Mouse (Mus musculus) myocyte (in vitro differentiated cells): Measurements from ENCODE around the gene Lyst.

Source experiments
- CEBPB ChIP-seq: IDR thresholded peaks from 2 replicates; pipeline ENCODE4 v1.6.1; 2011; ENCODE audit warnings: mild to moderate bottlenecking, moderate library complexity; ENCODE audit not compliant: poor library complexity, insufficient read depth, severe bottlenecking
- E2F4 ChIP-seq: IDR thresholded peaks from one replicate; pipeline ENCODE4 v1.6.1; 2011; ENCODE audit warnings: mild to moderate bottlenecking, control low read depth, moderate library complexity; ENCODE audit not compliant: insufficient read depth
- MAX ChIP-seq: IDR thresholded peaks from one replicate; pipeline ENCODE4 v1.6.1; 2011; ENCODE audit warnings: low read depth, mild to moderate bottlenecking, control low read depth
- MYOD1 ChIP-seq, 3 experiments: IDR thresholded peaks; one replicate each; pipeline ENCODE4 v1.6.1; 2011; ENCODE audit warnings: control low read depth in 2 of 3, low read depth in 2 of 3, mild to moderate bottlenecking in 2 of 3, moderate library complexity in 1 of 3; ENCODE audit not compliant: insufficient read length in 2 of 3, control insufficient read depth in 1 of 3
- MYOG ChIP-seq, 3 experiments: IDR thresholded peaks; one replicate each; pipeline ENCODE4 v1.6.1; 2011; ENCODE audit warnings: control low read depth in 2 of 3, low read depth in 2 of 3, mild to moderate bottlenecking in 2 of 3; ENCODE audit not compliant: insufficient read length in 2 of 3, control insufficient read depth in 1 of 3, insufficient read depth in 1 of 3
- POLR2A ChIP-seq: IDR thresholded peaks from one replicate; pipeline ENCODE4 v1.6.1; 2011; ENCODE audit warnings: low read depth, mild to moderate bottlenecking, control low read depth, moderate library complexity; ENCODE audit not compliant: insufficient read length
- POLR2AphosphoS2 ChIP-seq: IDR thresholded peaks from one replicate; pipeline ENCODE4 v1.6.1; 2011; ENCODE audit warnings: low read depth, control low read depth; ENCODE audit not compliant: insufficient read length
- SRF ChIP-seq: IDR thresholded peaks from one replicate; pipeline ENCODE4 v1.6.1; 2011; ENCODE audit warnings: low read depth; ENCODE audit not compliant: control insufficient read depth, insufficient read length
- TCF12 ChIP-seq: IDR thresholded peaks from one replicate; pipeline ENCODE4 v1.6.1; 2011; ENCODE audit warnings: mild to moderate bottlenecking, control low read depth; ENCODE audit not compliant: poor library complexity, insufficient read depth, severe bottlenecking
- USF1 ChIP-seq: IDR thresholded peaks from one replicate; pipeline ENCODE4 v1.6.1; 2011; ENCODE audit warnings: low read depth, mild to moderate bottlenecking, control low read depth, moderate library complexity

DNA sequence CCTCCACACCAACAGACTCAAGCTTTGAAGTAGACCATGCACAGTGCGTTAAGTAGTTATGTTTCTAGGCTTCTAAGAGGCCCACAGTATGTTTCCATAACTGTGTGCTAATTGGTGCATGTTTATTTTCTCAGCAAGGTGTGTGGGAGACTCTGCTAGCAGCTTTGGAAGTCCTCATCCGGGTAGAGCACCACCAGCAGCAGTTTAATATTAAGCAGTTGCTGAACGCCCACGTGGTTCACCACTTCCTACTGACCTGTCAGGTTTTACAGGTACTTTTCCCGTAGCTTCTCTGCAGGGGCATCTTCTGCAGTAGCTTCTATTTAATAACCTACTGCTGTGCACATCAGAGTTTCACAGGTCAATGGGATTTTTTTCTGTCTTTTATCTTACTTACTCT, 80.5 kb downstream of the Lyst start:
- TF ChIP-seq MYOG (IDR thresholded peaks at IDR 0.05; ENCODE audit: control insufficient read depth in 1 of 3, insufficient read depth in 1 of 3, insufficient read length in 2 of 3, low read depth in 2 of 3), result no peak
- no peak for TF ChIP-seq POLR2A
- no peak for TF ChIP-seq TCF12
- TF ChIP-seq USF1, result no peak
- no peak for TF ChIP-seq MAX
- no peak for TF ChIP-seq SRF
- TF ChIP-seq POLR2AphosphoS2, result no peak
- TF ChIP-seq E2F4, result no peak
- no peak for TF ChIP-seq MYOD1 (IDR thresholded peaks at IDR 0.05; ENCODE audit: control insufficient read depth in 1 of 3, insufficient read length in 2 of 3, low read depth in 2 of 3)
- no peak for TF ChIP-seq CEBPB
